Comparison of ENCODE assay signal across 27 mouse cellular contexts in genomic region chr1:189435452-189435851, GRCm38 (mm10). TPM values are rescaled to one million over a fixed set of nuclear protein-coding genes. Genes with fewer than 3 reads are reported as not detected.
"Had no signal": no experiment of that assay in that cellular context is flagged by ENCODE, and none has a peak within 500 bp of the region (broad histone marks: within the 10 kb centered on the region; RNA-seq: fewer than 3 reads in every experiment).

No protein-coding gene starts in this region.

- ATAC-seq: hindbrain, embryonic 16.5 days; inflammation-experienced regulatory T-cells, adult 6 months; intestine, embryonic 15.5 days; intestine, postnatal 0 days; liver, embryonic 12.5 days had no signal

- H3K4me2 ChIP-seq: heart, embryonic 11.5 days; hindbrain, embryonic 12.5 days; hindbrain, embryonic 14.5 days; intestine, embryonic 15.5 days; limb, embryonic 13.5 days; limb, embryonic 15.5 days; liver, embryonic 12.5 days had no signal

- DNase-seq: gastrocnemius, postnatal 14 days; gastrocnemius, postnatal 36 days; heart, adult 2 months; heart, postnatal 10 days; heart, postnatal 4 days; kidney, adult 18-20 months; kidney, adult 8-10 months; kidney, postnatal 14 days; kidney, postnatal 36 days; layer of hippocampus, adult 9-11 months; layer of hippocampus, postnatal 36 days; left cerebral cortex, postnatal 4 days; lung, adult 18-20 months had no signal

- H3K27me3 ChIP-seq: hindbrain, embryonic 12.5 days; intestine, embryonic 15.5 days; limb, embryonic 13.5 days; limb, embryonic 15.5 days; liver, embryonic 12.5 days had no signal

- H3K36me3 ChIP-seq: hindbrain, embryonic 10.5 days; hindbrain, embryonic 12.5 days; intestine, embryonic 15.5 days; limb, embryonic 13.5 days; limb, embryonic 15.5 days; liver, embryonic 12.5 days had no signal

- H3K4me3 ChIP-seq: heart, adult 2 months; hindbrain, embryonic 10.5 days; hindbrain, embryonic 12.5 days; intestine, embryonic 15.5 days; limb, embryonic 13.5 days; limb, embryonic 15.5 days; liver, embryonic 12.5 days had no signal

- H3K9me3 ChIP-seq: hindbrain, embryonic 10.5 days; hindbrain, embryonic 12.5 days; intestine, embryonic 15.5 days; limb, embryonic 13.5 days; limb, embryonic 15.5 days; liver, embryonic 12.5 days had no signal

- H3K4me1 ChIP-seq: intestine, embryonic 15.5 days; limb, embryonic 15.5 days; liver, embryonic 12.5 days had no signal

- H3K9ac ChIP-seq: hindbrain, embryonic 12.5 days; hindbrain, embryonic 14.5 days; intestine, embryonic 15.5 days; limb, embryonic 13.5 days; limb, embryonic 15.5 days; liver, embryonic 12.5 days; liver, embryonic 14.5 days had no signal

- H3K27ac ChIP-seq: heart, adult 2 months; hindbrain, embryonic 10.5 days; hindbrain, embryonic 12.5 days; hindbrain, embryonic 14.5 days; intestine, embryonic 15.5 days; kidney, postnatal 0 days; limb, embryonic 13.5 days; limb, embryonic 15.5 days; liver, embryonic 12.5 days; liver, embryonic 14.5 days had no signal

RNA-seq across cellular contexts. Expression of gene Kcnk2, which starts 33.4 kb away (rescaled TPM):
- polyA plus RNA-seq: inflammation-experienced regulatory T-cells, adult 6 months; liver, embryonic 16.5 days had no signal
